Mouse (Mus musculus): ENCODE data around the gene 1700025G04Rik. TPM values are rescaled to one million over a fixed set of nuclear protein-coding genes. Genes with fewer than 3 reads are reported as not detected.
A peak's percentile ranks its signal among the peaks of the same experiment; 100 is the strongest.

1700025G04Rik gene
- polyA plus RNA-seq, 1 experiment from 2014 or later, result 17.3 TPM

GRCm38 (mm10) chr1:152090564-152091545, 930 bp upstream of the 1700025G04Rik start:
- 2% methylated on average over 36 of the region's 36 CpGs for WGBS
- peak overlapping the region; percentile 94 for H3K27ac ChIP-seq (ENCODE audit: low read length)
- ATAC-seq (ENCODE audit: insufficient read depth, low FRiP score), result peak; percentile 71
- H3K9me3 ChIP-seq (replicated peaks; ENCODE audit: control insufficient read depth, low read length), result no peaks in the 10 kb centered on the region
- H3K4me1 ChIP-seq (ENCODE audit: control insufficient read depth, insufficient read depth, low read length), result peaks cover 29% of the 10 kb centered on the region
- H3K4me2 ChIP-seq (ENCODE audit: low read depth, low read length), result peak overlapping the region; percentile 74
- H3K36me3 ChIP-seq (ENCODE audit: control insufficient read depth, insufficient read depth, low read length), result no peaks in the 10 kb centered on the region
- H3K27me3 ChIP-seq (ENCODE audit: control insufficient read depth, insufficient read depth, low read length), result no peaks in the 10 kb centered on the region
- peak overlapping the region; percentile 94 for H3K4me3 ChIP-seq (replicated peaks; ENCODE audit: low read length)
- peak overlapping the region; percentile 94 for H3K9ac ChIP-seq (ENCODE audit: low read length)

DNA sequence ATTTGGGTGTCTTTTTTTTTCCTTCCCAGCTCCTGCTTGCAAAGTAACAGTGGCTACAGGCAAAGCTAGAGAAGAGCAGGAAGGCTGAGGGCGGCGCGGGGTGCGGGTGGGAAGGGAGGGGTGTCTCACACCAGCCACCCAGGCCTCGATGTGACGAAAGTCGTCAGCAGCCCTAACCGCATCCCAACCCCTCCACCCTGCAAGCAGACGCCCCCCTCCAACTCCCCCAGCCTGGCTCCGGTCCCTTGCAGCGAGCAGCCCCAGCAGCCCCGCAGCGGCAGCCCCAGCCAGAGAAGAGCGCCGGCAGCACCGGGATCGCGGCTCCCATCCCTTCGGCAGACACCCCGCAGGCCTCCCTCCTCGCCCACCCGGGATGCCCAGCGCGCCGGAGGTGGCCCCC, 399 bp downstream of the 1700025G04Rik start:
- H3K4me2 ChIP-seq (ENCODE audit: low read depth, low read length), result peak overlapping the region; percentile 74
- peak overlapping the region; percentile 94 for H3K27ac ChIP-seq (ENCODE audit: low read length)
- peak overlapping the region; percentile 94 for H3K9ac ChIP-seq (ENCODE audit: low read length)
- no peaks in the 10 kb centered on the region for H3K9me3 ChIP-seq (replicated peaks; ENCODE audit: control insufficient read depth, low read length)
- no peaks in the 10 kb centered on the region for H3K27me3 ChIP-seq (ENCODE audit: control insufficient read depth, insufficient read depth, low read length)
- under 1% methylated on average over 25 of the region's 25 CpGs for WGBS
- peak overlapping the region; percentile 94 for H3K4me3 ChIP-seq (replicated peaks; ENCODE audit: low read length)
- peaks cover 37% of the 10 kb centered on the region for H3K4me1 ChIP-seq (ENCODE audit: control insufficient read depth, insufficient read depth, low read length)
- ATAC-seq (ENCODE audit: insufficient read depth, low FRiP score), result peak; percentile 21; the same call in 1 of the 2 replicates
- no peaks in the 10 kb centered on the region for H3K36me3 ChIP-seq (ENCODE audit: control insufficient read depth, insufficient read depth, low read length)

GRCm38 (mm10) chr1:152088791-152089401, 1.0 kb downstream of the 1700025G04Rik start:
- peak overlapping the region; percentile 74 for H3K4me2 ChIP-seq (ENCODE audit: low read depth, low read length)
- no peaks in the 10 kb centered on the region for H3K9me3 ChIP-seq (replicated peaks; ENCODE audit: control insufficient read depth, low read length)
- H3K27me3 ChIP-seq (ENCODE audit: control insufficient read depth, insufficient read depth, low read length), result no peaks in the 10 kb centered on the region
- ATAC-seq (ENCODE audit: insufficient read depth, low FRiP score), result no peak
- peak overlapping the region; percentile 94 for H3K4me3 ChIP-seq (replicated peaks; ENCODE audit: low read length)
- peak overlapping the region; percentile 94 for H3K9ac ChIP-seq (ENCODE audit: low read length)
- WGBS, result 2% methylated on average over 16 of the region's 16 CpGs
- H3K4me1 ChIP-seq (ENCODE audit: control insufficient read depth, insufficient read depth, low read length), result peaks cover 37% of the 10 kb centered on the region
- H3K27ac ChIP-seq (ENCODE audit: low read length), result peak overlapping the region; percentile 94
- no peaks in the 10 kb centered on the region for H3K36me3 ChIP-seq (ENCODE audit: control insufficient read depth, insufficient read depth, low read length)

DNA sequence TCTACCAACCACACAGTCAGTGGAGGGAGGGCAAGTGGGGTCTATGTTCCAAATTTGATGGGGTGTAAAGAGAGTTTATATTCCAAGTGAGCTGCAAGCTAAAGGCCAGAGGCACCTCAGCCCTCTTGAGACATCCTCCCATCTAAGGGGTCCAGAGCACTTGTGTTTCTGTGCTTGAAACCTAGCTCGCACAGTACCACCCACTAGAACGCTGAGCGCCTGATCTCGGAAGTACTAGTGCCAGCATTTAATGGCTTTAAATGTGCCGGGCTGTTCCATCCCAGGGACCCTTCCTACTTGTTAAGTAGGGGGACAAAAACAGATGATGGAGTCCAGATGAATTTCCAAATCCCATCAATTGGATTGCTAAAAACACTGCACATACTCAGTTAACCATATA, 1.9 kb downstream of the 1700025G04Rik start:
- Histone ChIP-seq H3K4me1 (ENCODE audit: control insufficient read depth, insufficient read depth, low read length) (peaks cover 37% of the 10 kb centered on the region), H3K27me3 (ENCODE audit: control insufficient read depth, insufficient read depth, low read length) (no peaks in the 10 kb centered on the region), H3K9me3 (replicated peaks; ENCODE audit: control insufficient read depth, low read length) (no peaks in the 10 kb centered on the region), H3K27ac (ENCODE audit: low read length) (no peak overlapping the region), H3K4me3 (replicated peaks; ENCODE audit: low read length) (peak overlapping the region; percentile 94), H3K36me3 (ENCODE audit: control insufficient read depth, insufficient read depth, low read length) (no peaks in the 10 kb centered on the region), H3K4me2 (ENCODE audit: low read depth, low read length) (peak overlapping the region; percentile 74), H3K9ac (ENCODE audit: low read length) (peak overlapping the region; percentile 26; the same call in 1 of the 2 replicates)
- ATAC-seq (ENCODE audit: insufficient read depth, low FRiP score), result no peak
- WGBS, result 57% methylated on average over 5 of the region's 5 CpGs

DNA sequence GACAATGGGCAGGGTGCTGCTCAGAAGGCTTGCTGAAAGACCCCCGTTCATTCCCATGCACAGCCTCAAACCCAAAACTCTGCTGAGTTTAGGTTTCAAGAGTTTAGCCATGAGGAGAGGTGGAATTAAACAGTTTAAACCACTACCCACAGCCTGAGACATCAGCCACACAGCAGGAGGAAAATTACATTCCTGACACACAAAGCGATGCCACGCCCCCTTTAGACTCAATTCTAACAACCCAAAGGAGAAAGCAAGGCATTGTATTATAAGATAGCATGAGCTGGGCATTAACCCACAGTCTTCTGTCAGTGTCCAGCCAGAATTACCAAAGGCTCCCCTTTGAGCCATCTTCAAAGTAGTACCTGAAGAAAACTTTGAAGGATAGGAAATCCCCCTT, 3.0 kb downstream of the 1700025G04Rik start:
- Histone ChIP-seq H3K4me1 (ENCODE audit: control insufficient read depth, insufficient read depth, low read length) (peaks cover 37% of the 10 kb centered on the region), H3K4me3 (replicated peaks; ENCODE audit: low read length) (no peak overlapping the region), H3K27ac (ENCODE audit: low read length) (no peak overlapping the region), H3K9ac (ENCODE audit: low read length) (no peak overlapping the region), H3K4me2 (ENCODE audit: low read depth, low read length) (no peak overlapping the region), H3K9me3 (replicated peaks; ENCODE audit: control insufficient read depth, low read length) (no peaks in the 10 kb centered on the region), H3K36me3 (ENCODE audit: control insufficient read depth, insufficient read depth, low read length) (no peaks in the 10 kb centered on the region), H3K27me3 (ENCODE audit: control insufficient read depth, insufficient read depth, low read length) (no peaks in the 10 kb centered on the region)
- 67% methylated on average over 3 of the region's 3 CpGs for WGBS
- no peak for ATAC-seq (ENCODE audit: insufficient read depth, low FRiP score)

DNA sequence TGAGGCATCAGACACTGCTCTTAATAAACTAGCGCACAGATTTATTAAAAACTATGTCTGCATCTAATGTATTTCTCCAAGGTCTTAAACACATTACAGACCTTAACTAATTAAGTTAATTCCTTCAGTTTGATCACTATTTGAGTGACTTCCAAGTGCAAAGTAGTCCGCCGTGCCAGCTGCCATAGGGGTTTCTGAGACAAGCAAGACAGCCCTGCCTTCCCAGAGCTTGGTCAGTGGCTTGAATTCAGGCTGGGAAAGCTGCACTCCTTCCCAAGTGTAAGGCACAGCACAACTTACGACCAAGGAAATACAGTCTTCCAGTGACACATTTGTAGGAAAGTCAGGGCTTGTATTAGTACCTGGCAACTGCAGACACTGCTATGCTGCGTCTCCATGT, 4.4 kb downstream of the 1700025G04Rik start:
- H3K4me1 ChIP-seq (ENCODE audit: control insufficient read depth, insufficient read depth, low read length), result peaks cover 32% of the 10 kb centered on the region
- no peaks in the 10 kb centered on the region for H3K27me3 ChIP-seq (ENCODE audit: control insufficient read depth, insufficient read depth, low read length)
- H3K4me3 ChIP-seq (replicated peaks; ENCODE audit: low read length), result no peak overlapping the region
- ATAC-seq (ENCODE audit: insufficient read depth, low FRiP score), result no peak
- H3K9me3 ChIP-seq (replicated peaks; ENCODE audit: control insufficient read depth, low read length), result no peaks in the 10 kb centered on the region
- no peaks in the 10 kb centered on the region for H3K36me3 ChIP-seq (ENCODE audit: control insufficient read depth, insufficient read depth, low read length)
- H3K27ac ChIP-seq (ENCODE audit: low read length), result no peak overlapping the region
- H3K4me2 ChIP-seq (ENCODE audit: low read depth, low read length), result no peak overlapping the region; the same call in 1 of the 2 replicates
- H3K9ac ChIP-seq (ENCODE audit: low read length), result no peak overlapping the region
- WGBS, result 76% methylated on average over 5 of the region's 5 CpGs

DNA sequence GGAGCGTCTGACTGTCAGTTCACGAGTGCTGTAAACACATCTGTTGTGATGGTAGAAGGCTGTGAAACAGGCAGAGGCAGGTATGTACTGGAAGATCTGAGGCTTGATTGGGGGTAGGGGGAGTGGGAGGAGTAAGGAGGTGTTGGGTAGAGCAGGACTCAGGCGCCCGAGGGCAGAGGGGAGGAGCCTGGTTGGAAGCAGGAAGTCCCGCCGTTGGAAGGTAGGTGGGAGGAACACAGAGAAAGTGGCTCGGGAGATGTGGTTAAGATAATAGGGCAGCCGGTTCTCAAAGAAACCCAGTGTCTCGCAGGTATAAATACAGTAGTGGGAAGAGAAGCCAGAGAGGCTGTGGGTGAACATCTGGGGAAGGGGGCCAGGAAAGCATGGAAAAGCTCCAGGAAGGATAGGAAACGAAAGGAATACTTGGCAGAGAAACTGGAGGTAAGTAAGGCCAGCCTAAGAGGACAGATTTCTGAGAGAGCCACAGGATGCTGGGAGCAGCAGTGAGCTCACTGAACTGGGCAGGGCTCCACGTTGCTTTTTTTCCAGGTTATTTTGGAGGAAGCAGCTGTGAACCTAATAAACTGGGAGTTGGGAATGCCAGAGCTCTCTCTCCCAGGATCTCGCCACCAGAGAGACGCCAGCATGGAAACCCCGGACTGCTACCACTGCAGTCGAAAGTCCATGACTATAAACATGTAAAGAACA, 5.1 kb downstream of the 1700025G04Rik start:
- Histone ChIP-seq H3K27me3 (ENCODE audit: control insufficient read depth, insufficient read depth, low read length) (no peaks in the 10 kb centered on the region), H3K27ac (ENCODE audit: low read length) (peak overlapping the region; percentile 68; the same call in 1 of the 2 replicates), H3K9ac (ENCODE audit: low read length) (peak overlapping the region; percentile 55), H3K4me2 (ENCODE audit: low read depth, low read length) (peak overlapping the region; percentile 53), H3K9me3 (replicated peaks; ENCODE audit: control insufficient read depth, low read length) (no peaks in the 10 kb centered on the region), H3K4me1 (ENCODE audit: control insufficient read depth, insufficient read depth, low read length) (peaks cover 32% of the 10 kb centered on the region), H3K36me3 (ENCODE audit: control insufficient read depth, insufficient read depth, low read length) (no peaks in the 10 kb centered on the region), H3K4me3 (replicated peaks; ENCODE audit: low read length) (peak overlapping the region; percentile 30)
- 14% methylated on average over 15 of the region's 15 CpGs for WGBS
- peak; percentile 63; the same call in 1 of the 2 replicates for ATAC-seq (ENCODE audit: insufficient read depth, low FRiP score)

DNA sequence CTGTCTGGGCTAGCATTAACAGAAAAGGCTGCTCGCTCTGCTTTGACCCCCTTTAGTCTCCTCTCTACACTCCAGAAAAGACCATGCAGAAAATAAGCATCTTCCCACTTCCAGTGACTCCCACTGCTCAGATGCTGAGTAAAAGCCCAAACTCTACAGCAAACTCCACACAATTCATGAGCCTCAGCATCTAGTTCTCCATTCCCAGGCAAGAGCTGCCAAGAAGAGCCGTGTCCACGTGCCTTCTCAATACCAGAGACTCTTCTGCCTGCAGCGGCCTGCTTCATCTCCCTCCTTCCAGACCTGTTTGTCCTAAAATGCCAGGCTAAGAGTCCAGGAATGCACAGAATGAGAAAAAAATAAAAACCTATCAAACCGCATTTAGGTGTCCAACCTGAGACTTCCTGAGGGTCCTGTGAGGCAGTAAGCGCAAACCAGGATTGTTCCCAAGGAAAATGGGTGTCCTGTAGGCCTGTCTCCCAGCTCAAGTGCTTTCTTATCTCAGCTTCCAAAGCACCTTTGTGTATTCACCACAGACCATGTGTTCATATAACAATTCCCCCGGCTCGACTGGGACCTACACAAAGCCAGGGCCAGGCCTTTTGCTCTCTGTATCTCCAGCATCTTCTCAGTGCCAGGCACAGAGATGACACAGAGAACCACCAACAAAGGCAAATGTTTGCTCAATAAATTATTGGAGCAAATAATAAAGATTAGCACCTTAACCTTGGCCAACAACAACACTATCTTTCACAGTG, 7.8 kb downstream of the 1700025G04Rik start:
- no peaks in the 10 kb centered on the region for H3K9me3 ChIP-seq (replicated peaks; ENCODE audit: control insufficient read depth, low read length)
- H3K36me3 ChIP-seq (ENCODE audit: control insufficient read depth, insufficient read depth, low read length), result no peaks in the 10 kb centered on the region
- ATAC-seq (ENCODE audit: insufficient read depth, low FRiP score), result no peak
- no peaks in the 10 kb centered on the region for H3K27me3 ChIP-seq (ENCODE audit: control insufficient read depth, insufficient read depth, low read length)
- WGBS, result 65% methylated on average over 8 of the region's 8 CpGs
- no peak overlapping the region for H3K4me2 ChIP-seq (ENCODE audit: low read depth, low read length)
- no peak overlapping the region for H3K27ac ChIP-seq (ENCODE audit: low read length)
- no peak overlapping the region for H3K4me3 ChIP-seq (replicated peaks; ENCODE audit: low read length)
- H3K9ac ChIP-seq (ENCODE audit: low read length), result no peak overlapping the region
- H3K4me1 ChIP-seq (ENCODE audit: control insufficient read depth, insufficient read depth, low read length), result peaks cover 14% of the 10 kb centered on the region

Measured in stomach, embryonic 16.5 days (tissue).